Mouse (Mus musculus) kidney, postnatal 0 days (tissue): ENCODE measurements around the gene Mpnd. TPM values are rescaled to one million over a fixed set of nuclear protein-coding genes. Genes with fewer than 3 reads are reported as not detected.

Experiments
- ATAC-seq: fragments of 200-750 bp; cut with Nextera tagmentation; replicated peaks from 2 replicates; pipeline ENCODE4 v1.8.0; 2017; ENCODE audit warnings: low read depth, moderate number of reproducible peaks, moderate TSS enrichment, moderate library complexity; ENCODE audit not compliant: low FRiP score
- DNase-seq: peaks from one replicate; pipeline ENCODE4 v3.0.0-alpha.2; 2016; ENCODE audit warnings: low spot score
- H3K27ac ChIP-seq: fragments of 300-500 bp; sonication (generic); 2 replicates; pipeline ENCODE4 v1.5.1; 2014; ENCODE audit warnings: mild to moderate bottlenecking
- H3K27me3 ChIP-seq: fragments of 300-500 bp; sonication (generic); 2 replicates; pipeline ENCODE4 v1.6.1; 2014; ENCODE audit warnings: low read length, mixed read lengths; ENCODE audit not compliant: insufficient read depth
- H3K36me3 ChIP-seq: fragments of 300-500 bp; sonication (generic); 2 replicates; pipeline ENCODE4 v1.6.1; 2014; ENCODE audit warnings: low read length, mixed read lengths; ENCODE audit not compliant: insufficient read depth
- H3K4me1 ChIP-seq: fragments of 300-500 bp; sonication (generic); replicated peaks from 2 replicates; pipeline ENCODE4 v1.6.1; 2014; ENCODE audit warnings: antibody characterized with exemption, low read length, mixed read lengths; ENCODE audit not compliant: insufficient read depth
- H3K4me2 ChIP-seq: fragments of 300-500 bp; sonication (generic); 2 replicates; pipeline ENCODE4 v1.6.1; 2014; ENCODE audit warnings: mild to moderate bottlenecking, low read length, moderate library complexity, mixed read lengths
- H3K4me3 ChIP-seq: fragments of 300-500 bp; sonication (generic); replicated peaks from 2 replicates; pipeline ENCODE4 v1.5.1; 2014; ENCODE audit warnings: low read depth, low read length
- H3K9ac ChIP-seq: fragments of 300-500 bp; sonication (generic); 2 replicates; pipeline ENCODE4 v1.6.1; 2014; ENCODE audit warnings: low read depth, low read length
- H3K9me3 ChIP-seq: fragments of 300-500 bp; sonication (generic); replicated peaks from 2 replicates; pipeline ENCODE4 v1.6.1; 2016; ENCODE audit warnings: low read length, inconsistent platforms, mixed read lengths
- CTCF ChIP-seq: IDR thresholded peaks from 2 replicates; pipeline ENCODE4 v1.5.1; 2016; ENCODE audit warnings: antibody characterized with exemption, low read depth, mild to moderate bottlenecking, moderate library complexity
- WGBS: fragments of 180-500 bp; shearing (Covaris S2); extraction: QIAGEN DNeasy Blood & Tissue Kit; methylation state at CpG from one replicate; pipeline ENCODE4 v1.1.7; 2014; 5-methylcytosine and 5-hydroxymethylcytosine counted together
- polyA plus RNA-seq: library from polyadenylated mRNA; unstranded; fragments of >200 nt; fragmentation: Nextera tagmentation; extraction: Ambion mirVana; gene quantifications from 2 replicates; pipeline ENCODE4 v1.2.1, GENCODE M21; 2015

Gene Mpnd
- polyA plus RNA-seq, 1 experiment from 2014 or later = 83.9 TPM

DNA sequence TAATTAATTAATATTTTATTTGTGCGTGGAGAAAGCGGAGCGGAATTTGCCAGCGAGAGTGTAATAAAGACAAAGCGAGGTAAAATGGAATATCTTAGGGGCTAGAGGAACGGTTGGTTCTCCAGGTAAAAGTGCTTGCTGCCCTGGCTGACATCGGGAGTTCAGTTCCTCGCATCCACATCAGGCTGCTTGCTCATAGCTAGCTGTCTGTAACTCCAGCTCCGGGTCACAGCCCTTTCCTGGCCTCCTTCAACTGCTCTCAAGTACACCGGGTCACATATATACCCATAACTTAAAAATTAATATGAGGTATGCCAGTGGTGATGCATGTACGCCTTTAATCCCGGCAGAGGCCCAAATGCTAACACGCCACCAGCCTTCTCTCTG is 31.4 kb downstream of the Mpnd start:
- Histone ChIP-seq H3K27me3 (no peaks in the 10 kb centered on the region), H3K9me3 (no peaks in the 10 kb centered on the region), H3K9ac (peak overlapping the region; percentile 2; the same call in 1 of the 2 replicates), H3K36me3 (peaks cover 9% of the 10 kb centered on the region; the same call in 1 of the 2 replicates), H3K27ac (no peak overlapping the region), H3K4me3 (no peak overlapping the region; the same call in 1 of the 2 replicates), H3K4me2 (peak overlapping the region; percentile 50), H3K4me1 (peaks cover 30% of the 10 kb centered on the region)
- WGBS = 37% methylated on average over 13 of the region's 13 CpGs
- TF ChIP-seq CTCF = no peak; the same call in 1 of the 2 replicates
- DNase-seq (no peak), ATAC-seq (peak; percentile 1; the same call in 1 of the 2 replicates)

DNA sequence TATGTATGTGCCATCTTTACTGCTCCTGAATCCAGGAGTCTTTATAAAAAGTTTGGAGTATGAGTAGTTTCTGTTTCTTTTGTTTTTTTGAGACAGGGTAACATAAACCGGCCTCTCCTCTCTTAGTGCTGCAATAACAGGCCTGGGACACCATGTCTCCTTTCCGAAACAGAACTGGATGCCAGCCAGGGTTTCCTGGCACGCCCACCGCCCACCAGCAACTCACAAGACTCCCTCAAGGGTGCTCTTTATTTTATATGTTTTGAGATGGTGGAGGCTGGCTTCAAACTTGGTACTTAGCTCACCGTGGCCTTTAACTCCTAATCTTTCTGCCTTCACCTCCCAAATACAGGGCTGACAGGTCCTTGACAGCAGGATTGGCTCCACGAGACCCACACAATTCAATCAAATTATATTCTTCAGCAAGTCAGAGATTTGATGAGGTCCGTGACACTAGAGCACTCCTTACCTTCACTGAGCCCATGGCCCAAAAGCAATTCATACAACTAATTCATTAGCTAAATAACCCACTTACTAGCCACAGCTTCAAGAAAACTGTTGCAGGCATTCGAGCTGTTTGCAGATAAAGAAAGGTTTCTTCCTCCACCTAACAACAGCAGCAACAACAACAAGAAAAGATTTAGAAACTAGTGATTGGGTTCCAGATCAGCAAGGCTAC is 33.2 kb downstream of the Mpnd start:
- Histone ChIP-seq H3K27me3 (no peaks in the 10 kb centered on the region), H3K4me1 (peaks cover 23% of the 10 kb centered on the region), H3K4me3 (no peak overlapping the region), H3K4me2 (no peak overlapping the region), H3K27ac (no peak overlapping the region), H3K9ac (no peak overlapping the region), H3K36me3 (peaks cover under 1% of the 10 kb centered on the region; the same call in 1 of the 2 replicates), H3K9me3 (no peaks in the 10 kb centered on the region)
- WGBS = 80% methylated on average over 8 of the region's 8 CpGs
- DNase-seq = no peak
- ATAC-seq = no peak
- TF ChIP-seq CTCF = no peak

DNA sequence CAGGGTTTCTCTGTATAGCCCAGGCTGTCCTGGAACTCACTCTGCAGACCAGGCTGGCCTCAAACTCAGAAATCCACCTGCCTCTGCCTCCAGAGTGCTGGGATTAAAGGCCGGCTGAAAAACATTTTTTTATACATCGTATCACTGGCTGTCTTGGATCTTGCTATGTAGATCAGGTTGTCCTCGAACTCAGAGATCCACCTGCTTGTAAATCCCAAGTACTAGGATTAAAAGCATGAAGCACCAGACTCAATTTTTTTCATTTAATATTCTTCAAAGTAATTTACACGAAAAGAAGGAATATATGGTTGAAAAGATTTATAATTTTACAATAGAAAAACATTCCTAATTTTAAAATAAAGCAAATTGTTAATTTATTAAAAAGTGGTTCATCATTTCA is 33.8 kb downstream of the Mpnd start:
- H3K4me2 ChIP-seq = peak overlapping the region; percentile 81; the same call in 1 of the 2 replicates
- no peak overlapping the region for H3K9ac ChIP-seq
- 80% methylated on average over 4 of the region's 4 CpGs for WGBS
- H3K27ac ChIP-seq = no peak overlapping the region
- H3K36me3 ChIP-seq = no peaks in the 10 kb centered on the region
- no peaks in the 10 kb centered on the region for H3K9me3 ChIP-seq
- DNase-seq = no peak
- no peak overlapping the region for H3K4me3 ChIP-seq
- no peak for ATAC-seq
- H3K4me1 ChIP-seq = peaks cover 21% of the 10 kb centered on the region
- H3K27me3 ChIP-seq = no peaks in the 10 kb centered on the region
- no peak for TF ChIP-seq CTCF

DNA sequence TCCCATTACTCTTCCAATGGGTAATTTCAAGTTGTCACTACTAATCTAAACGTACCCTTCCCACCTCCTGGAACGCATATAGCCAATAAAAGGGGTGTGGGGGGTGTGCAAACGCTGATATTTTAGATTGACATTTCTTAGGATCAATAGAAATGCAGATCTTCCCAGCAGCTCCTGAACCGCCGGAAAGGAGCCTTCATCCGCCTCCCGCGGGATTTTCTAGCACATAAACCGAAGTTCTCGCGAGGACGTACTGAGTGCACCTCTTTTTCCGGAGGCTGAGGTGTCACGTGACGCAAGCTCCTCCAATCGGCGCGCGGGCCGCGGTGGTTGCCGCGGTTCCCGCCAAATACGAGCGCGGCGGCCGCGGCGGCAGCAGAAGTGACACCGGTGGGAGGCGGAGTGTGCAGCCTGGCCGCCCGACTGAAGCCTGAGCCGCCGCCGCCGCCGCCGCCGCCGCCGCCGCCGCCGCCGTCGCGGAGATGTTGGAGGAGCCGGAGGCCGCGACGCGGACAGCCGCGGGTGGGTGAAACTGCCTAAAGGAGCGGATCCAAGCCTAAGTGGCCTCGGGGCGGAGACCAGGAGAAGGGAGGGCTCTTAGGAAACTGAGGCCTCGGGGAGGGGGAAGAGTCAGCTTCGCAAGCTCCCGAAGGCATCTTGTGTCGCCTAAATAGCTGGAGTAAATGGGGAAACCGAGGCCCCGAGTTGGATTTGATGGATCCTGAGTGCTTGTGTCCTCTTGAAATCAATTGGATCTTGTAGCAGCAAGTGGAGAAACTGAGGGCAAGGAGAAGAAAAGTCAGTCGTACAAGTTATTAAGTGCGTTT is 34.7 kb downstream of the Mpnd start, which contains the start of gene Chaf1a:
Gene Chaf1a (plus strand): TSS at position 410 of the 827 bp plus-strand sequence.
- DNase-seq (peak; percentile 99), ATAC-seq (peak; percentile 87)
- peak within 1 kb of the TSS; percentile 74 for H3K27ac ChIP-seq
- no peaks in the 10 kb centered on the region for H3K9me3 ChIP-seq
- H3K36me3 ChIP-seq = peaks cover 3% of the 10 kb centered on the region; the same call in 1 of the 2 replicates
- H3K9ac ChIP-seq = peak within 1 kb of the TSS; percentile 85
- H3K27me3 ChIP-seq = no peaks in the 10 kb centered on the region
- no peak for TF ChIP-seq CTCF
- H3K4me3 ChIP-seq = peak within 1 kb of the TSS; percentile 66
- peak within 1 kb of the TSS; percentile 81 for H3K4me2 ChIP-seq
- H3K4me1 ChIP-seq = peaks cover 12% of the 10 kb centered on the region
- WGBS = under 1% methylated on average over 68 of the region's 68 CpGs

DNA sequence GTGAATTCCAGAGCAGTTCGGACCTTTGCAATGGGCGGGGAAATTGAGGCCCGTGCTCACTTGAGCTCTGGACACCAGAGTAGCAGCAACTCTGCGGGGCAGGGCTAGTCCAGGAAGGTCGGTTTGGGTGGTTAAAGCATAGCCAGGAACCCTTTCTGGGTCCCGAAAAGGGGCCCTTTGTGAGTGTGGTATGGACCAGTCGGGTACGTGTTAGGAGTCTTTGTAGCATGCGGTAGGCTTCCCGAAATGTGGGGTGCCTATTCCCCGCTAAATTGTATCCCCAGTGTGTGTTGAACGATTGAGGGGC is 35.3 kb downstream of the Mpnd start:
- H3K4me1 ChIP-seq = peaks cover 11% of the 10 kb centered on the region
- H3K4me3 ChIP-seq = peak overlapping the region; percentile 66
- no peaks in the 10 kb centered on the region for H3K27me3 ChIP-seq
- H3K27ac ChIP-seq = no peak overlapping the region
- WGBS = 2% methylated on average over 12 of the region's 12 CpGs
- H3K9ac ChIP-seq = peak overlapping the region; percentile 85
- peak; percentile 27 for DNase-seq
- no peak for TF ChIP-seq CTCF
- no peak for ATAC-seq
- H3K36me3 ChIP-seq = peaks cover 8% of the 10 kb centered on the region; the same call in 1 of the 2 replicates
- no peaks in the 10 kb centered on the region for H3K9me3 ChIP-seq
- H3K4me2 ChIP-seq = peak overlapping the region; percentile 81

DNA sequence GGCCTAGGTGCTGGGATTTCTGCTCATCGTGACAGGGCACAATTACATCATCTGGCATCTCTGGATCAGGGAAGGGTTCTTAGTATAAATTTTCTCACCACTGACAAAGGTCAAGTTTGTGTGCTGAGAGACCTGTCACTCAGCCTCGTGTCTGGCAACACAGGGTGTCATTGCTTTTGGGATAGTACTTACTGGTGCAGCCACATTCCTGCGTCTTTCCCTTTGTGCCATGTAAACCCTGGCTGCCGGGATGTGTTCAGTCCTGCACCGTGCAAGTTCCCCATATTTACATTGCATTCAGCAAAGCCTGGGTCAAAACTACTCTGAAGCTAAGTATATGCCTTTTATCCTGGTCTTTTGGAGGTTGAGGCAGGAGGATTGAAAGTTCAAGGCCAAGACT is 45.9 kb downstream of the Mpnd start:
- DNase-seq (no peak), ATAC-seq (no peak)
- Histone ChIP-seq H3K4me2 (no peak overlapping the region), H3K9me3 (no peaks in the 10 kb centered on the region), H3K27me3 (no peaks in the 10 kb centered on the region), H3K4me1 (no peaks in the 10 kb centered on the region), H3K27ac (no peak overlapping the region), H3K36me3 (peaks cover 27% of the 10 kb centered on the region), H3K9ac (no peak overlapping the region), H3K4me3 (no peak overlapping the region)
- WGBS = 87% methylated on average over 5 of the region's 5 CpGs
- TF ChIP-seq CTCF = no peak
